Mouse (Mus musculus) ES-Bruce4 (cell line): ENCODE results near the gene Dcaf1.

Experiments used
- CTCF ChIP-seq: IDR thresholded peaks from one replicate; pipeline ENCODE4 v1.8.1; 2011; ENCODE audit warnings: low read depth, low read length
- POLR2A ChIP-seq: IDR thresholded peaks from one replicate; pipeline ENCODE4 v1.8.1; 2011; ENCODE audit warnings: low read length; ENCODE audit not compliant: insufficient read depth

- TF ChIP-seq CTCF = no peak
- TF ChIP-seq POLR2A = no peak
Measured at GRCm38 (mm10) chr9:106788812-106789321, 32.8 kb upstream of the Dcaf1 start, which contains the start of gene Rad54l2.
